Mouse (Mus musculus) forebrain, embryonic 12.5 days (tissue): ENCODE data around the gene Tpst2. TPM values are rescaled to one million over a fixed set of nuclear protein-coding genes. Genes with fewer than 3 reads are reported as not detected.
A peak's percentile ranks its signal among the peaks of the same experiment; 100 is the strongest.

Experiments used
- ATAC-seq: fragments of 200-750 bp; cut with Nextera tagmentation; 2 replicates; pipeline ENCODE4 v1.8.0; 2017; ENCODE audit warnings: moderate TSS enrichment; ENCODE audit not compliant: low FRiP score
- H3K27ac ChIP-seq: fragments of 300-500 bp; sonication (generic); 2 replicates; pipeline ENCODE4 v1.5.1; 2016; ENCODE audit warnings: mild to moderate bottlenecking
- H3K27me3 ChIP-seq: fragments of 300-500 bp; sonication (generic); 2 replicates; pipeline ENCODE4 v1.6.1; 2016; ENCODE audit warnings: mild to moderate bottlenecking
- H3K36me3 ChIP-seq: fragments of 300-500 bp; sonication (generic); replicated peaks from 2 replicates; pipeline ENCODE4 v1.6.1; 2016; ENCODE audit warnings: mild to moderate bottlenecking
- H3K4me1 ChIP-seq: fragments of 300-500 bp; sonication (generic); 2 replicates; pipeline ENCODE4 v1.6.1; 2016
- H3K4me2 ChIP-seq: fragments of 300-500 bp; sonication (generic); 2 replicates; pipeline ENCODE4 v1.6.1; 2016; ENCODE audit warnings: mild to moderate bottlenecking, moderate library complexity
- H3K4me3 ChIP-seq: fragments of 300-500 bp; sonication (generic); replicated peaks from 2 replicates; pipeline ENCODE4 v1.5.1; 2016; ENCODE audit warnings: mild to moderate bottlenecking
- H3K9ac ChIP-seq: fragments of 300-500 bp; sonication (generic); 2 replicates; pipeline ENCODE4 v1.6.1; 2016; ENCODE audit warnings: mild to moderate bottlenecking
- H3K9me3 ChIP-seq: fragments of 300-500 bp; sonication (generic); 2 replicates; pipeline ENCODE4 v1.6.1; 2016
- WGBS: fragments of 180-500 bp; shearing (Covaris S2); methylation state at CpG from one replicate; pipeline ENCODE4 v1.1.7; 2016; 5-methylcytosine and 5-hydroxymethylcytosine counted together
- polyA plus RNA-seq: library from polyadenylated mRNA; unstranded; fragments of >200 nt; fragmentation: Nextera tagmentation; extraction: Ambion mirVana; gene quantifications from 2 replicates; pipeline ENCODE4 v1.2.1, GENCODE M21; 2016

Tpst2 gene
- polyA plus RNA-seq, 1 experiment from 2014 or later = 27.1 TPM

- Histone ChIP-seq H3K4me3 (no peak overlapping the region), H3K4me1 (peaks cover 8% of the 10 kb centered on the region), H3K27ac (no peak overlapping the region), H3K36me3 (no peaks in the 10 kb centered on the region), H3K27me3 (0 out of 2 replicates have a peak, but pooled peaks cover 5% of the 10 kb centered on the region), H3K9me3 (no peaks in the 10 kb centered on the region), H3K4me2 (no peak overlapping the region), H3K9ac (no peak overlapping the region)
- ATAC-seq = no peak
- 82% methylated on average over 3 of the region's 3 CpGs for WGBS
Measured at GRCm38 (mm10) chr5:112257896-112258295, 18.6 kb upstream of the Tpst2 start.

GRCm38 (mm10) chr5:112259862-112260650 is 16.4 kb upstream of the Tpst2 start:
- H3K36me3 ChIP-seq = no peaks in the 10 kb centered on the region
- H3K9me3 ChIP-seq = no peaks in the 10 kb centered on the region
- no peak overlapping the region for H3K9ac ChIP-seq
- no peak for ATAC-seq
- H3K4me3 ChIP-seq = no peak overlapping the region
- no peaks in the 10 kb centered on the region for H3K4me1 ChIP-seq
- WGBS = 87% methylated on average over 16 of the region's 16 CpGs
- H3K4me2 ChIP-seq = no peak overlapping the region
- 0 out of 2 replicates have a peak, but pooled peaks cover 5% of the 10 kb centered on the region for H3K27me3 ChIP-seq
- no peak overlapping the region for H3K27ac ChIP-seq

DNA sequence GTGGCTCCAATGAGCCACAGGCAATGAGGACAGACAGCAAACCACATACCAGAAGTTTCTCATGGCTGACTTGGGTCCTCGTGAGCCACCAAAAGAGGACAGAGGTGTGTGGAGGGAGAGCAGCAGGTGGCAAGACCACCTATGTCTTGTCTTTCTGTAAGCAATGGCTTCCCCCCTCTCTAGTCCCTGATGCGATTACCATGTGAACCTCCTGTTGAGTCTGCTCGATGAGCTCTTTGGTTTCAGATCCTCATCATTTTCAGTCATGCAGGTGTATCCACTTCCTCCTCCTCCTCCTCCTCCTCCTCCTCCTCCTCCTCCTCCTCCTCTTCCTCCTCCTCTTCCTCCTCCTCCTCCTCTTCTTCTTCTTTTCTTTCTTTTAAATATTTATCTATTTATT is 15.7 kb upstream of the Tpst2 start:
- peaks cover 6% of the 10 kb centered on the region for H3K4me1 ChIP-seq
- peaks cover 10% of the 10 kb centered on the region; the same call in 1 of the 2 replicates for H3K27me3 ChIP-seq
- no peak overlapping the region for H3K4me3 ChIP-seq
- no peak overlapping the region for H3K9ac ChIP-seq
- H3K36me3 ChIP-seq = no peaks in the 10 kb centered on the region
- no peak for ATAC-seq
- H3K4me2 ChIP-seq = no peak overlapping the region
- no peak overlapping the region for H3K27ac ChIP-seq
- 88% methylated on average over 3 of the region's 3 CpGs for WGBS
- no peaks in the 10 kb centered on the region for H3K9me3 ChIP-seq

- no peak for ATAC-seq
- no peak overlapping the region for H3K27ac ChIP-seq
- peaks cover 26% of the 10 kb centered on the region; the same call in 1 of the 2 replicates for H3K27me3 ChIP-seq
- H3K36me3 ChIP-seq = no peaks in the 10 kb centered on the region
- no peaks in the 10 kb centered on the region for H3K9me3 ChIP-seq
- H3K9ac ChIP-seq = no peak overlapping the region
- no peak overlapping the region for H3K4me3 ChIP-seq
- peaks cover 10% of the 10 kb centered on the region for H3K4me1 ChIP-seq
- 96% methylated on average over 7 of the region's 7 CpGs for WGBS
- no peak overlapping the region for H3K4me2 ChIP-seq
Measured at GRCm38 (mm10) chr5:112264099-112264498, 12.4 kb upstream of the Tpst2 start.

GRCm38 (mm10) chr5:112265110-112265509 is 11.4 kb upstream of the Tpst2 start:
- Histone ChIP-seq H3K4me1 (peaks cover 10% of the 10 kb centered on the region), H3K9ac (no peak overlapping the region), H3K27me3 (peaks cover 27% of the 10 kb centered on the region; the same call in 1 of the 2 replicates), H3K4me2 (no peak overlapping the region), H3K36me3 (no peaks in the 10 kb centered on the region), H3K9me3 (no peaks in the 10 kb centered on the region), H3K27ac (no peak overlapping the region), H3K4me3 (no peak overlapping the region)
- 86% methylated on average over 5 of the region's 5 CpGs for WGBS
- no peak for ATAC-seq

- Histone ChIP-seq H3K36me3 (no peaks in the 10 kb centered on the region), H3K27ac (no peak overlapping the region), H3K9ac (no peak overlapping the region), H3K4me3 (no peak overlapping the region), H3K9me3 (no peaks in the 10 kb centered on the region), H3K4me2 (peak overlapping the region; percentile 13; the same call in 1 of the 2 replicates), H3K4me1 (peaks cover 14% of the 10 kb centered on the region), H3K27me3 (peaks cover 26% of the 10 kb centered on the region; the same call in 1 of the 2 replicates)
- peak; percentile 44; the same call in 1 of the 2 replicates for ATAC-seq
- WGBS = 7% methylated on average over 10 of the region's 10 CpGs
Measured at GRCm38 (mm10) chr5:112265515-112265914, 11.0 kb upstream of the Tpst2 start.

DNA sequence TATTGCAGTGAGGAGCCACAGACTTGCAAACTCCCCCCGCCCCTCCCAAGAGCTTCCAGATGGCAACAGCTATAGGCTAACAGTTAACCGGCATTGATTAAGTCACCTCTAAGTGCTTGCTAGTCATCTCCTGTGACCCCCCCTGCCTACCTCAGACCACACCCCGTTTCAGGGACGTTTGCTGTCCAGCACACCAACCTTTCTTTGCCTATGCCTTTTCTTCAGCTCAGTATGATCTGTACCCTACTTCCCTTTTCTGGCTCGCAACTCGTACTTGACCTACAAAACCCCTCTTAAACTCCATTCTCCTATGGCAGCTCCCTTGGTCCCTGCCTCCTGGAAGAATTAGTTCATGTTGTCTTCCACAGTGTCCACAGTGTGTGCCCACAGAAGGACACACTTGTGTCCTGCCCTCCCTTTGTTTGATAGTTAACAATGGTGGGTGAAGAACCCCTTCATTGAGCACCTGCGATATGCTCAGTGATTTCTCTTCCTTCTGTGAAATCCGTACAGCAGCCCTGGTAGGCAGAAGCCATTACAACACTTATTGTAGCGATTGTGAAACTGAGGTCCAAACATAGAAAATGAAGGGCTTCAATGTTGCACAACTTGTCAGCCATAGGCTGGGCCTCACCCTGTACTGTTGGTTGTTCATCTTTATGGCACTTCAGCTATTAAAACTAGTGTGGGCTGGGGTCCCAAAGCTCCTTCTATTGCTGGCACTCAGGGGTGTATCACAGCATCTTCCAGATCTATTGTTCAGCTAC is 10.3 kb upstream of the Tpst2 start:
- WGBS = 65% methylated on average over 9 of the region's 9 CpGs
- H3K4me1 ChIP-seq = peaks cover 20% of the 10 kb centered on the region
- no peak for ATAC-seq
- no peaks in the 10 kb centered on the region for H3K36me3 ChIP-seq
- no peak overlapping the region for H3K4me2 ChIP-seq
- H3K27ac ChIP-seq = no peak overlapping the region
- no peak overlapping the region for H3K9ac ChIP-seq
- H3K9me3 ChIP-seq = no peaks in the 10 kb centered on the region
- peaks cover 22% of the 10 kb centered on the region; the same call in 1 of the 2 replicates for H3K27me3 ChIP-seq
- no peak overlapping the region for H3K4me3 ChIP-seq

DNA sequence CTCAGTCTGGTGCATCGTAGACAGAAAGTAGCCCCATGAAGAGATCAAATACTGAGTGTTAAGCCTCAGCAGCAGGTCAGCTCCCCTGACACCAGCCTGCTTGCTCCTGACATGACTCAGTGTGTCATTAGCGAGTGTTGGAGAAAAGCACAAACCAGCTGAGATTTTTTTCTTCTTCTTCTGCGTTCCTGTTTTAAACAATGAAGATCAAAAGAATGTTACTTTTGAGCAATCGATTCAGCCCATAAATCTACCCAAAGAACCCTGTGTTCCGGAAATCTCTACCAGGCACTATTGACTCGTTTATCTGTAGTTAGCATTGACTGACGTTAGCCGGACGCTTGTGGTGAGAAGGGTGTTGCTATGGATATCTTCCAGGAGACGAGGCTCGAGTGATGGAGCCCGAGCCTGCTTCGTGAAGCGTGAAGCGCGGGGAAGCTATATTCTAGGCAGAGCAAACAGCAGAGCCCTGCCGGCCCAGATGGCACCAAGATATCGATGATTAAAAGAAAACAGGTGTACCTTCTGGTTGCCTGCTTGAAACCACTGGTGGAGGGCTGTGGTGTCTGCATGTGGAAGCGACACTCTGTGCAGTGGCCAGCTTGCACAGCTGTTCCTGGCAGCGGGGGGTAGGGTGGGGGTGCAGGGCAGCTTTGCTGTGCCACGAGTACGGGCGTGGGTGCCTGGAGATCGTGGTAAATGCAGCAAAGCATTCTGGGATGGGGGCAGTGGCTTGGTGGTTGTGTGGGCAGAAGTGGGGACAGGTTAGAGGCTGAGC is 5.5 kb upstream of the Tpst2 start:
- Histone ChIP-seq H3K27ac (peak overlapping the region; percentile 76), H3K9me3 (no peaks in the 10 kb centered on the region), H3K4me1 (peaks cover 23% of the 10 kb centered on the region), H3K4me2 (peak overlapping the region; percentile 13; the same call in 1 of the 2 replicates), H3K9ac (no peak overlapping the region), H3K36me3 (no peaks in the 10 kb centered on the region), H3K27me3 (peaks cover 22% of the 10 kb centered on the region; the same call in 1 of the 2 replicates), H3K4me3 (no peak overlapping the region)
- WGBS = 57% methylated on average over 24 of the region's 24 CpGs
- ATAC-seq = no peak

DNA sequence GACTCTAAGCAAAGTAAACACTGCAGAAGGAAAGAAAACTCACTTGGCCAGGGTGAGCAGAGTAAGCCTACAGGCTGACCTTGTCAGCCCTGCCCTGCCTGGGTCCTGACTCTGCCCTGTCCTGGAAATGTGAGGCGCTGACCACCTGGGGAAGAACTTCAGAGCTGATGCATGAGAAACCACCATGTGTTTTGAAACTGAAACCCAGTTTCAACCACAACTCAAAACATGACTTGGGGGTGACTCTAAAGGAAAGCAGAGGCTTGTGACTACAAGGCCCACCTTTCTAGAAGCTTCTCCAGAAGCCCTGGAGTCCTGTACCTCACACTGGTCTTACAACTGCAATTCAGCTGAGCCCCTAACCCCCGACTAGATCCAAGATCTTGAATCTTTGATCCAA is 3.6 kb upstream of the Tpst2 start:
- H3K27me3 ChIP-seq = peaks cover 20% of the 10 kb centered on the region; the same call in 1 of the 2 replicates
- no peaks in the 10 kb centered on the region for H3K9me3 ChIP-seq
- no peak overlapping the region for H3K27ac ChIP-seq
- ATAC-seq = no peak
- no peak overlapping the region for H3K9ac ChIP-seq
- H3K4me1 ChIP-seq = peaks cover 31% of the 10 kb centered on the region
- WGBS = 79% methylated on average over 2 of the region's 2 CpGs
- no peaks in the 10 kb centered on the region for H3K36me3 ChIP-seq
- H3K4me3 ChIP-seq = no peak overlapping the region
- no peak overlapping the region for H3K4me2 ChIP-seq

GRCm38 (mm10) chr5:112273746-112274463 is 2.6 kb upstream of the Tpst2 start:
- no peak for ATAC-seq
- WGBS = 46% methylated on average over 2 of the region's 2 CpGs
- H3K27ac ChIP-seq = no peak overlapping the region
- H3K27me3 ChIP-seq = peaks cover 10% of the 10 kb centered on the region; the same call in 1 of the 2 replicates
- no peak overlapping the region for H3K4me2 ChIP-seq
- H3K4me1 ChIP-seq = peaks cover 39% of the 10 kb centered on the region
- no peaks in the 10 kb centered on the region for H3K9me3 ChIP-seq
- no peaks in the 10 kb centered on the region for H3K36me3 ChIP-seq
- H3K4me3 ChIP-seq = no peak overlapping the region
- H3K9ac ChIP-seq = no peak overlapping the region

GRCm38 (mm10) chr5:112275021-112275804 is 1.3 kb upstream of the Tpst2 start:
- 67% methylated on average over 4 of the region's 4 CpGs for WGBS
- Histone ChIP-seq H3K4me2 (peak overlapping the region; percentile 88), H3K9ac (no peak overlapping the region), H3K27ac (no peak overlapping the region), H3K27me3 (peaks cover 7% of the 10 kb centered on the region; the same call in 1 of the 2 replicates), H3K4me3 (peak overlapping the region; percentile 76; the same call in 1 of the 2 replicates), H3K9me3 (no peaks in the 10 kb centered on the region), H3K36me3 (no peaks in the 10 kb centered on the region), H3K4me1 (peaks cover 52% of the 10 kb centered on the region)
- no peak for ATAC-seq
